Mouse (Mus musculus): Measurements from ENCODE around the gene Crcp. TPM values are rescaled to one million over a fixed set of nuclear protein-coding genes. Genes with fewer than 3 reads are reported as not detected.

Gene Crcp
- polyA plus RNA-seq, 1 experiment from 2014 or later: 67.0 TPM

DNA sequence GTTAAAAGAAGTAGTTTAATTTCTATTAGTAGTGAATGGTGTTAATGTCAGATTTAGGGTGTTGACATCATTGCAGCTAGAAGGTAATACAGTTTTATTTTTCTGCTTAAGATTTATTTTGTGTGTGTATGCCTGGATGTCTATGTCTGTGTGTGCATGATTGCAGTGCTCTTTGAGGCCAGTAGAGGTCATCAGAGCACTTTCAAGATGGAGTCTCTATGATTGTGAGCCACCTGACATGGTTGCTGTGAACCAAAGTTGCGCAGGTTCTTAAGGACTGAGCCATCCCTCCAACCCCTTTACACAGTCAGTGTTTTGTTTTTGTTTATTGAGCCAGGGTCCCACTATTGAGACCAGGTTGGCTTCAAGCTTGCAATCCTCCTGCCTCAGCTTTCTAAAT is 36.5 kb downstream of the Crcp start:
- Histone ChIP-seq H3K27me3 (no peaks in the 10 kb centered on the region), H3K4me2 (no peak overlapping the region), H3K27ac (no peak overlapping the region), H3K4me1 (no peaks in the 10 kb centered on the region), H3K9me3 (replicated peaks) (0 out of 2 replicates have a peak, but pooled peaks cover 4% of the 10 kb centered on the region), H3K36me3 (ENCODE audit: poor library complexity, severe bottlenecking) (peaks cover 14% of the 10 kb centered on the region), H3K9ac (no peak overlapping the region), H3K4me3 (no peak overlapping the region)
- 96% methylated on average over 1 of the region's 1 CpGs for WGBS
- ATAC-seq: no peak

DNA sequence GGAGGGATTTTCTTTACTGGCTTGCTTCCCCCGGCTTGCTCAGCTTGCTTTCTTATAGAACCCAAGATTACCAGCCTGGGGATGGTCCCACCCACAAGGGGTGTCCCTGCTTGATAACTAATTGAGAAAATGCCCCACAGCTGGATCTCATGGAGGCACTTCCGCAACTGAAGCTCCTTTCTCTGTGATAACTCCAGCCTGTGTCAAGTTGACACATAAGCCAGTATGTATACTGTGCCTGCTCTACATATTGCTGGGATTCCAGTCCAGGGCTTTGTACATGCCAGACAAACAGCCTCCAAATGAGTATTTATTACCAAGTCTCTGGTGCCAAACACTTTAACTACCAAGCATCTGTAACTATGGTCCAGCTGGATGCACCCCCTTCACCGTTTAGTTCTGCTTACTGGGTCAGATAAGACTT is 38.8 kb downstream of the Crcp start:
- Histone ChIP-seq H3K4me1 (no peaks in the 10 kb centered on the region), H3K36me3 (ENCODE audit: poor library complexity, severe bottlenecking) (no peaks in the 10 kb centered on the region), H3K27ac (no peak overlapping the region), H3K4me2 (no peak overlapping the region), H3K27me3 (no peaks in the 10 kb centered on the region), H3K4me3 (no peak overlapping the region), H3K9ac (no peak overlapping the region), H3K9me3 (replicated peaks) (0 out of 2 replicates have a peak, but pooled peaks cover 4% of the 10 kb centered on the region)
- 85% methylated on average over 3 of the region's 3 CpGs for WGBS
- ATAC-seq: no peak

DNA sequence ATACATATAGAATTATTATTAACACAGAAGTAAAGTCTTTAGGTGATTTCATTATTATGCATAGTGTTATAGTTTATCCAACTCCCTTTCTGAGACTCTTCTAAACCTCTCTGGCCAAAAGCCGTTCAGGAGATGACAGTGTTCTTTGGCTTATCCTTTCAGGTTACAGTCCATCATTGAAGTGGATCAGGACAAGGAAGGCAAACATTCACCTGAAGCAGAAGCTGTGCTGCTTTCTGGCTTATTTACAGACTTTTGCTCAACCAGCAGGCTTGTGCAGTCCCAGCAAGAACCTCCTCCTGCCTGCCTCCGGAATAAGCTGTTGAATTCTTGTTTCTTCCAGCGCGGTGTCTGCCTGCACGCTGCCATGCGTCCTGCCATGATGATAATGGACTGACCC is 43.9 kb downstream of the Crcp start, which contains the start of gene Tpst1:
TSS of gene Tpst1 (plus strand) at position 301 of the 400 bp plus-strand sequence.
- H3K9me3 ChIP-seq (replicated peaks): 0 out of 2 replicates have a peak, but pooled peaks cover 4% of the 10 kb centered on the region
- H3K36me3 ChIP-seq (ENCODE audit: poor library complexity, severe bottlenecking): no peaks in the 10 kb centered on the region
- no peaks in the 10 kb centered on the region for H3K27me3 ChIP-seq
- H3K9ac ChIP-seq: no peak within 1 kb of the TSS
- no peaks in the 10 kb centered on the region for H3K4me1 ChIP-seq
- H3K4me2 ChIP-seq: no peak within 1 kb of the TSS
- H3K4me3 ChIP-seq: no peak within 1 kb of the TSS
- ATAC-seq: no peak
- 92% methylated on average over 6 of the region's 6 CpGs for WGBS
- no peak within 1 kb of the TSS for H3K27ac ChIP-seq

DNA sequence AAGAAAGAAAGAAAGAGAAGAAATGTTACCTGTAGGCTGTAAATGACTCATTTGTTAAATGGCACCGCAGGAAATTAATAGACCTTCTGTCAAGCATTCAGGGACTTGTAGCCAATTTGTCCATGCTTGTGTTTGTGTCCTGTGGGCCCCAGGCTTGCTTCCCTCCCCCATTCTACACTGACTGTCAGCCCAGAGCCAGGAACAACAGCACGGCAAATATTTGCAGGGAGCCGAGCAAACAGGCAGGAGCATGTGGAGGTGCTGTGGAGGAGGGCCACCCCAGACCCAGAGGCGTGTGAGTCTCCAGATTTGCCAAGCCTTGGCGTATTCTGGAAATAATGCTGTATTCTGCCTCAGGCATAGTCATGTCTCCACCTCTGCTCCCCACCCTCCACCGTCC is 45.4 kb downstream of the Crcp start:
- H3K27ac ChIP-seq: no peak overlapping the region
- no peaks in the 10 kb centered on the region for H3K27me3 ChIP-seq
- WGBS: 81% methylated on average over 6 of the region's 6 CpGs
- no peak overlapping the region for H3K4me3 ChIP-seq
- H3K4me2 ChIP-seq: no peak overlapping the region
- H3K4me1 ChIP-seq: peaks cover 5% of the 10 kb centered on the region; the same call in 1 of the 2 replicates
- ATAC-seq: no peak
- H3K36me3 ChIP-seq (ENCODE audit: poor library complexity, severe bottlenecking): no peaks in the 10 kb centered on the region
- no peak overlapping the region for H3K9ac ChIP-seq
- no peaks in the 10 kb centered on the region for H3K9me3 ChIP-seq (replicated peaks)

DNA sequence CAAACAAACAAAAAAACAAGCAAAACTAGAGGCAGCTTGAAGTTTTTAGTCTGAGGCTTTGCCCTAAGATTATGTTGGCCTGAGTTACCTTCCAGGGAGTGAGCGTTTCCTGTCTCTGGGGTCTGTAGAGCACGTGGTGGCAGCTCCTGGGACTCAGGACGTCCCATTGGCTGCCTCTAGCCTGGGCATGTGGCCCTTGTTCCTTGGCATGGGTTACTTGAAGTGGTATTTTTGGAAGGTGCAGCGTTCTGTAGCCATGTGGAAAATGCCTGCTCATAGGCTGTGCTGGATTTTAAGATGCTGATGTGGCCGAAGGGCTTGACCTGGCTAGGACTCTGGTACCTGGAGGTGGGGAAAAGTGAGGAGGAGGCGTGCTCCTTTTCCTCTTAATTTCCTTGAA is 47.3 kb downstream of the Crcp start:
- Histone ChIP-seq H3K4me2 (no peak overlapping the region), H3K27me3 (no peaks in the 10 kb centered on the region), H3K9me3 (replicated peaks) (peaks cover 2% of the 10 kb centered on the region; the same call in 1 of the 2 replicates), H3K9ac (no peak overlapping the region), H3K4me3 (no peak overlapping the region), H3K27ac (no peak overlapping the region), H3K36me3 (ENCODE audit: poor library complexity, severe bottlenecking) (peaks cover 1% of the 10 kb centered on the region; the same call in 1 of the 2 replicates), H3K4me1 (peaks cover 9% of the 10 kb centered on the region; the same call in 1 of the 2 replicates)
- 70% methylated on average over 6 of the region's 6 CpGs for WGBS
- no peak for ATAC-seq

DNA sequence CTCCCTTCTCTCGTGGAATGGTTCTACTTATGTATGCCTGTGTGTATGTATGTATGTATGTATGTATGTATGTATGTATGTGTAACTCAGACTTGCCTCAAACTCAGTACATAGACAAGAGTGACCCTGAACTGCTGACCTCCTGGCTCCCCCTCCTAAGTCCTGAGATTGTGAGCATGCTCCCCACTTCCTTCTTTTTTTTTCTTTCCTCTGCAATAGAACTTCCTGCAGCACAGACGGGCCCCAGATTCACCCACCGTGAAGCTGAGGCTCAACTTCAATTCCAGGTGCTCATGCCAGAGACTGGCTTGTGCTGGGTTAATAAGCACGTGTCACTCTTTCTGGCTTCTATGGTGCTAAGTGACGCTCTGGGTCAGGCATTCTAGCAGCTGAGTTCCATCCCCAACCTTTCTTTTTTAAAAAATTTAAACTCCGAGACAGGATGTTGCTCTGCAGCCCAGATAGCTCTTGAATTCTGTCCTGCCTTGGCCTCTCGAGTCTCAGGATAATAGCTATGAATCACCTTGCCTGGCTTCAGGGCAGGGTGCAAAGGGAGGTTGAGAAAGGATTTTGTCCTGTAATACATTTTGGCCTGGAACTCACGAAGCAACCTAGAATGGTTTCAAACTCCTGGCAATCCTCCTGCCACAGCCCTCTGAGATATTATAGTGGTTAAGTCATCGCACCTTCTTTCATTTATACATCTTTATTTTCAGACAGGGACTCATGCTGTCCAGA is 49.2 kb downstream of the Crcp start:
- WGBS: 80% methylated on average over 9 of the region's 9 CpGs
- Histone ChIP-seq H3K27ac (no peak overlapping the region), H3K4me3 (no peak overlapping the region), H3K27me3 (no peaks in the 10 kb centered on the region), H3K9ac (peak overlapping the region; percentile 94; the same call in 1 of the 2 replicates), H3K36me3 (ENCODE audit: poor library complexity, severe bottlenecking) (peaks cover 7% of the 10 kb centered on the region), H3K4me2 (no peak overlapping the region), H3K9me3 (replicated peaks) (peaks cover 5% of the 10 kb centered on the region; the same call in 1 of the 2 replicates), H3K4me1 (peaks cover 9% of the 10 kb centered on the region; the same call in 1 of the 2 replicates)
- ATAC-seq: no peak

DNA sequence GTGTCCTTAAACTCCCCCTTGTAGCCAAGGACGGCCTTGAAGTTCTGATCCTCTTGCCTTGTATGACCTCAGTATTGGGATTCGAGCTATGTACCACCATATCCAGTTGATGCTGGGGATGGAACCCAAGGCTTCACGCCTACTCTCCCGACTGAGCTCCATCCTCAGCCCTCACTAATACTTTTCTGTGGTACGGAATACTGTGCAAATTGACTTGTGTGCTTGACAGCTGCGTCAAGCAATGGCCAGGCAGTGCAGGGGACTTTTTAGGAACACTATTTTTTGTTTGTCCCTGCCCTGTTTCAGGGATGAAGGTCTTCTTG is 49.7 kb downstream of the Crcp start:
- ATAC-seq: peak; percentile 48; the same call in 1 of the 2 replicates

DNA sequence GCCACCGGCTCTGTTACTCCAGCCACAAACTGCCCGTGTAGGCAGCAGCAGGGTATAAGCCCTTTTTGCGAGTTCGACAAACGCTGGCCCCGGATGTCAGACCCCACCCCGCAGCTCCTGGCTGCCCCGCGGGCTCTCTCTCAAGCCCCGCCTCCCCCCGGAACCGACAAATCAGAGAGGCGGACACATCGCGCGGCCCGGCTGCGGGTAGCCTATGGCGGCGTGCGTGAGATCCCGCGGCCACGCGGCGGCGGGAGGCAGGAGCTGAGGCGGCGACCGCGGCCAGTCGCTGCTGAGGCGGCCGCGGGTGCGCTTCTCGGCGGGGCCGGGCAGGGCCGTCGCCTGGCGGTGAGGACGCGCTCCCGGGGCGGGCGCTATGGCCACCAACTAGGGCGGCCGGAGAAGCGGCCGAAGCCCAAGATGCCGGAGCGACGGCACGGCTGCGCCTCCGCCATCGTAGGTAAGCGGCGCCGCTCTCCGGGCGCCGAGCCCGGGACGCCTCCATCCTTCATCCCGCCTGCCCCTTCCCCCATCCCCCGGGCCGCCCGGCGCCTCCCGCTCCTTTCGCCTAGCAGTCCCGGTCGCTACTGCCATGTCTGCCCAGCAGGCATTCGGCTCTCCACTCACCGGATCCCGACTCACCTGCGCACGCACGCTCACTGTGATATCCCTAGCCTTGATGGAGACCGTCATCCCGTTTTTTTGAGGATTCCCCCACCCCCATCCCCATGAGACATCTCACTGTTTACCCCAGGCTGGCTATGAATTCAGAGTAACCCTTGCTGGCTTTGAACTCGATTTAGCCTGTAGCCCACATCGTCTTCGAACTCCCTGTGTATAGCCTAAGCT is 50.3 kb downstream of the Crcp start:
- peak; percentile 99 for ATAC-seq

More for the DNA sequence above, 49.7 kb downstream of the Crcp start:
- Histone ChIP-seq H3K4me3 (peak overlapping the region; percentile 79), H3K27me3 (no peaks in the 10 kb centered on the region), H3K36me3 (ENCODE audit: poor library complexity, severe bottlenecking) (peaks cover 9% of the 10 kb centered on the region), H3K4me1 (peaks cover 9% of the 10 kb centered on the region; the same call in 1 of the 2 replicates), H3K9ac (peak overlapping the region; percentile 94; the same call in 1 of the 2 replicates), H3K4me2 (peak overlapping the region; percentile 80), H3K9me3 (replicated peaks) (peaks cover 5% of the 10 kb centered on the region; the same call in 1 of the 2 replicates), H3K27ac (no peak overlapping the region)
- 36% methylated on average over 6 of the region's 6 CpGs for WGBS

DNA sequence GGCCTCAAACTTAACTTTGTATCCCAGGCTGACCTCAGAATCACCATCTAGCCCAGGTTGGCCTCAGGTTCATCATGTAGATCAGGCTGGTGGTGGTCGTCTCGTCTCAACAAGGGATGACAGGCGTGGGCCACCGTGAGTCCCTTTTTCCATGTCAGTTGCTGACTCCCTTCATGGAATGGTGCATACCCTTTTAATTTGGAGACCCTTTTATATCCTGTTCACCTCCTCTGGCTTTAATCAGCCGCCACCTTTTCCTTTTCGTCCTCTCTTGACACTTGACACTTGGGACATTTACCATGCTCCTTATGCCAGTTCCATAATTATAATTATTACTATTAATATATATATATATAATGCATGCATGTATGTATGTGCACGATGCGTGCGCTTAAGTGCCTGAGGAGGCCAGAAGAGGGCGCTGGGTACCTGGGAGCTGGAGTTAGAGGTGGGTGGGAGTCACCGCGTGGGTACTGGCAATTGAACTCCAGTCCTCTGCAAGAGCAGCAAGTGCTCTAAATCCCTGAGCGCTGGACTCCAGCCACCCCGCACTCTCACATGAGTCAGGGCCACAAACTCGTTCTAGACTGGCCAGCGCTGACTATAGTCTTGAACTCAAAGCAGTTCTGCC is 51.1 kb downstream of the Crcp start:
- ATAC-seq: no peak
- Histone ChIP-seq H3K9ac (peak overlapping the region; percentile 94), H3K4me2 (peak overlapping the region; percentile 80), H3K4me3 (peak overlapping the region; percentile 79), H3K9me3 (replicated peaks) (peaks cover 5% of the 10 kb centered on the region; the same call in 1 of the 2 replicates), H3K27me3 (no peaks in the 10 kb centered on the region), H3K27ac (no peak overlapping the region), H3K4me1 (peaks cover 9% of the 10 kb centered on the region; the same call in 1 of the 2 replicates), H3K36me3 (ENCODE audit: poor library complexity, severe bottlenecking) (peaks cover 18% of the 10 kb centered on the region)
- 71% methylated on average over 16 of the region's 16 CpGs for WGBS

More for the DNA sequence above, 50.3 kb downstream of the Crcp start:
- Histone ChIP-seq H3K27me3 (no peaks in the 10 kb centered on the region), H3K4me2 (peak overlapping the region; percentile 80), H3K4me1 (peaks cover 9% of the 10 kb centered on the region; the same call in 1 of the 2 replicates), H3K9ac (peak overlapping the region; percentile 94), H3K27ac (peak overlapping the region; percentile 75), H3K9me3 (replicated peaks) (peaks cover 5% of the 10 kb centered on the region; the same call in 1 of the 2 replicates), H3K4me3 (peak overlapping the region; percentile 79), H3K36me3 (ENCODE audit: poor library complexity, severe bottlenecking) (peaks cover 14% of the 10 kb centered on the region)
- 1% methylated on average over 60 of the region's 86 CpGs for WGBS

DNA sequence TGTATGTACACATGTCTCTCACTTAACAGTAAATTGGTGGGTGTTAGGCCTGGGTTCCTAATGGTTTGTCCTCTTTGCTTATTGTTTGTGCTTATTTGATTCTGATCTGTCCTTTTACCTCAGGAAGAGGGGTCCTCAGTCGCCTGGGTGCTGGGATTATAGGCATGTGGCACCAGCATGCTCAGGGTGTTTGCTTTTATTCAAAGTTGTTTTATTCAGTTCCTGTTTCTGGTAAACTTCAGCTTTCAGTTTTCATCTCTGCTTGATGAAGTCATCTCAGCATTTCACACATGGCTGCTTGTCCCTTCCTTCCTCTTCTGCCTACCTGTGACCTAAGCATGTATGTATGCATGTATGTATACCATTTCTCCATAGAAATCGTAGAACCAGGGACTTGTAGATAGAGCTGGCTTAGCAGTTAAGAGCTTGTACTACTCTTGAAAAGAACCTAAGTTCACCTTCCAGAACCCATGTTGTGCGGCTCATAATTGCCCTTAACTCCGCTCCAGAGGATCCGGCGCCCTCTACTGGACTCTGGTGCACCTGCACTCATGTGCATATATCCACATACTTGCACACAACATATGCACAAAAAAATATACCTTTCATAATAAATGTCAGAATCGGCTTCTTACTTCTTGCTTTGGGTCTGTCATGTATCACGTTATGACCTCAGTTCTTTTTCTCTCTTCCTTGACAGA is 52.2 kb downstream of the Crcp start:
- Histone ChIP-seq H3K27ac (no peak overlapping the region), H3K9ac (no peak overlapping the region), H3K4me3 (no peak overlapping the region), H3K4me2 (no peak overlapping the region), H3K9me3 (replicated peaks) (peaks cover 5% of the 10 kb centered on the region; the same call in 1 of the 2 replicates), H3K36me3 (ENCODE audit: poor library complexity, severe bottlenecking) (peaks cover 28% of the 10 kb centered on the region), H3K27me3 (no peaks in the 10 kb centered on the region), H3K4me1 (peaks cover 9% of the 10 kb centered on the region; the same call in 1 of the 2 replicates)
- ATAC-seq: no peak
- WGBS: 97% methylated on average over 8 of the region's 8 CpGs

DNA sequence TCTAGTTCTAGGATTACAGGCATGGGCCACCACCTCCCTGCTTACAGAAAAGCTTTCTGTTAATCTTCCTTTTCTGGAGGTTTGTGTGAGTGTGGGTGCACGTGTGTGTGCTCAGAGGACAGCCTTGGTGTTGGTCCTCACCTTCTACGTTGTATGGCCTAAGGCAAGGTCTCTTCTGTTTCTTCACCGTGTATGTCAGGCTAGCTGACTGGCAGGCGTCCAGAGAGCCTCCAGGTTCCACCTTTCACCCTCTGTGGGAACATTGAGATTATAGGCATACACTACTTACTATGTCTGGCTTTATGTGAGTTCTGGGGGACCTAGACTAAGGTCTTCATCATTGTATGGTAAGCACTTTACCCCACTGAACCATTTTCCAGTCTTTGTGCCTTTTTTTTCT is 53.3 kb downstream of the Crcp start:
- no peak for ATAC-seq
- Histone ChIP-seq H3K9ac (no peak overlapping the region), H3K4me2 (no peak overlapping the region), H3K4me3 (no peak overlapping the region), H3K4me1 (peaks cover 9% of the 10 kb centered on the region; the same call in 1 of the 2 replicates), H3K9me3 (replicated peaks) (peaks cover 5% of the 10 kb centered on the region; the same call in 1 of the 2 replicates), H3K27ac (no peak overlapping the region), H3K27me3 (no peaks in the 10 kb centered on the region), H3K36me3 (ENCODE audit: poor library complexity, severe bottlenecking) (peaks cover 28% of the 10 kb centered on the region)
- 92% methylated on average over 4 of the region's 4 CpGs for WGBS

All from forebrain, embryonic 13.5 days (tissue).